Mouse (Mus musculus) megakaryocyte, embryonic 14.5 days (primary cell): ENCODE results near the gene Ctdsp1.

Experiments used
- FLI1 ChIP-seq: IDR thresholded peaks from 2 replicates; pipeline ENCODE4 v1.6.1; 2012; ENCODE audit warnings: low read length, inconsistent platforms, mixed read lengths
- GATA1 ChIP-seq: IDR thresholded peaks from 3 replicates; pipeline ENCODE4 v1.6.1; 2012; ENCODE audit warnings: mixed read lengths, low read length, inconsistent platforms, borderline replicate concordance

DNA sequence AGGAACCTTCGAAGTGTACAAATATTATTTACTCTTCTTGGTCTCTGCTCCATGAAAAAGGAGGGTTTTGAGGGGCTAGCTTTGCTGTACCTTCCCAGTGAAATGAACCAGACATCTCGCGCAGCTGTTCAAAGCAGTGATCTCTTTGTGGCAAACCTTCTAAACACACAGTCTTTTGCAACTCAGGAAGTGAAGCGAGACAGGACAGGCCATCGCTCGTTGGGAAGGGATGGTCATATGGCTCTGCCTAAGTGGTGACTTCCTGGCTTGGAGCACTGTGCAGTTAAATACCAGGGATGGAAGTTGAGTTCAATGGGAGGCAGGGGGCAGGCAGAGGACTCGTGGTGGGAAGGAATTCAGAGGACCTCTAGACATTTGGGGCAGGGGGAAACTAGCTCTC lies 34.5 kb downstream of the Ctdsp1 start:
- TF ChIP-seq GATA1 (no peak), FLI1 (no peak)
